Mouse (Mus musculus): Measurements from ENCODE around the gene Cers6. TPM values are rescaled to one million over a fixed set of nuclear protein-coding genes. Genes with fewer than 3 reads are reported as not detected.

The Cers6 gene
- polyA plus RNA-seq, 1 experiment from 2014 or later: 61.2 TPM

GRCm38 (mm10) chr2:69138759-69139158 lies 277.5 kb downstream of the Cers6 start:
- ATAC-seq (ENCODE audit: low FRiP score): no peak
- Histone ChIP-seq H3K27ac (no peak overlapping the region), H3K9me3 (replicated peaks) (no peaks in the 10 kb centered on the region), H3K4me1 (no peaks in the 10 kb centered on the region), H3K36me3 (no peaks in the 10 kb centered on the region), H3K27me3 (no peaks in the 10 kb centered on the region), H3K4me2 (replicated peaks) (no peak overlapping the region), H3K4me3 (no peak overlapping the region), H3K9ac (no peak overlapping the region)
- WGBS: 84% methylated on average over 4 of the region's 4 CpGs

DNA sequence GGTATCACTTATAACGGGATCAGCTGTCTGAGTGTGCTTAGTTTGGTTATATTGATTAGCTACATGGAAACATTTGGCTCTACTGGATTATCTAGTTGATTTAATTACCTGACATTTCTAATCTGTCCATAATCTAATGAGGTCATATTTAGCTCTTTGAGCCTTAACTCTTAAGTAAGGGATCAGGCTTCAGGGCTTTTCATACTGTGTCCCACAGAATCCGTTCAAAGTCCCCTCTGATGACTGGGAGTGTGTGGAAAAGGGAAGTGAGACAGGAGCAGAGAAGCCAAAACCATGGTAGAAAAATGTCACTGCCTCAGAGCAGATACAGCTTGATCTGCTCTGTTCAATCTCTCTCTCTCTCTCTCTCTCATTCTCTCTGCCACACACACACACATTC lies 279.0 kb downstream of the Cers6 start:
- Histone ChIP-seq H3K4me3 (no peak overlapping the region), H3K27me3 (no peaks in the 10 kb centered on the region), H3K4me2 (replicated peaks) (no peak overlapping the region), H3K36me3 (no peaks in the 10 kb centered on the region), H3K4me1 (no peaks in the 10 kb centered on the region), H3K9ac (no peak overlapping the region), H3K9me3 (replicated peaks) (no peaks in the 10 kb centered on the region), H3K27ac (no peak overlapping the region)
- no peak for ATAC-seq (ENCODE audit: low FRiP score)
- 68% methylated on average over 2 of the region's 2 CpGs for WGBS

DNA sequence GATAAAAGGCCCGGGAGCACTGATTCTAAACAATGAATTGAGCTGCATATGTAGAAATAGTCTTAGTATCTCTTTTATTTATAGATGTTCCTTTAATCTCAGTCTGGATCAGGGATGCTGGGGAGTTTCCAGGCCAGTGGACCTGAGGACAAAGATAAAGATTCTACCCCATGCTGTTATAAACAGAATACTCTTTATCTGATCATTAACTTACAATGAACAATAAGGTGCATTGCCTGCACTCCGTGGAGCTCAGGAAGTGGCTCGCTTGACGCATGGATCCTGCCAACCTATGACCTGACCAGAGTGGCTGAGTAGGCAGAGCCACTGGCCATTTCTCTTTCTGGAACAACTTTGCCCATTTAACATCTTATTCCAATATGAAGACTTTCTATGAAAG lies 279.6 kb downstream of the Cers6 start:
- H3K27ac ChIP-seq: no peak overlapping the region
- no peaks in the 10 kb centered on the region for H3K36me3 ChIP-seq
- no peaks in the 10 kb centered on the region for H3K4me1 ChIP-seq
- no peak overlapping the region for H3K4me3 ChIP-seq
- 54% methylated on average over 4 of the region's 4 CpGs for WGBS
- no peak for ATAC-seq (ENCODE audit: low FRiP score)
- H3K4me2 ChIP-seq (replicated peaks): no peak overlapping the region
- no peaks in the 10 kb centered on the region for H3K27me3 ChIP-seq
- no peak overlapping the region for H3K9ac ChIP-seq
- no peaks in the 10 kb centered on the region for H3K9me3 ChIP-seq (replicated peaks)

DNA sequence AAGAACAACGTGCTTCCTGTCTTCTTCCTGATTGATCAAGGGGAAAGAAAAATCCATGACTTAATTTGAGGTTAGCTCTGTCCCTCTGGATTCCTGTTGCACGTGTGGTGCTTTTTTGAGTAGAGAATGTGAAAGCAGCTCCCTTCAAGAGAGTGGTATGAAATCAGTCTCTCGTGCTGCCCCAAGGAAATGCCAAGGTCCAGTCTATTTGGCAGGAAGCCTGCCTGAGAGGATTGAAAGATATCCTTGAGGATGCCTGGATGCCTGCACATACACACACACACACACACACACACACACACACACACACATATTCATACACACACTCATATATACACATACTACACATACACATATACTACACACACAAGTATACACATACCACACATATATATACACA lies 287.4 kb downstream of the Cers6 start:
- no peak overlapping the region for H3K4me2 ChIP-seq (replicated peaks)
- no peak overlapping the region for H3K27ac ChIP-seq
- no peaks in the 10 kb centered on the region for H3K4me1 ChIP-seq
- H3K9me3 ChIP-seq (replicated peaks): no peaks in the 10 kb centered on the region
- H3K36me3 ChIP-seq: no peaks in the 10 kb centered on the region
- no peak overlapping the region for H3K9ac ChIP-seq
- no peaks in the 10 kb centered on the region for H3K27me3 ChIP-seq
- H3K4me3 ChIP-seq: no peak overlapping the region
- ATAC-seq (ENCODE audit: low FRiP score): no peak
- 84% methylated on average over 3 of the region's 3 CpGs for WGBS

DNA sequence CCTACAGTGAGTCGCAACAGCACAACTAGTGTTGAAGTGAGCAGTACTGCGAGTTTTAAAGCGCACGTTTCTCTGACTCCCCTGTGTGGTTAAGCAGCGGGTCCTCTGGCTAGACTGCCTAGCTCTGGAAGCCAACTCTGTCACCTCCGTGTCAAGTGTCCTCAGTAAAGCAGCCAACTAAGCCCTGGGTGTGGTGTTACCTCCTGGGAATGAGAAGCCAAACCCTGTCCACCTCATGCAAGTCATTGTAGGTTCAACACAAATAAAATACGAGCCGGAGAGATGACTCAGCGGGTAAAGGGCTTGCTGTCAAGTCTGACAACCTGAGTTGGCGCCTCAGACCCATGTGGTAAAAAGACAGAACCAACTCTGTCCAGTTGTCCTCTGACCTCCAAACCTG lies 287.9 kb downstream of the Cers6 start:
- ATAC-seq (ENCODE audit: low FRiP score): no peak
- no peaks in the 10 kb centered on the region for H3K9me3 ChIP-seq (replicated peaks)
- H3K4me3 ChIP-seq: no peak overlapping the region
- H3K27me3 ChIP-seq: no peaks in the 10 kb centered on the region
- H3K9ac ChIP-seq: no peak overlapping the region
- 93% methylated on average over 10 of the region's 10 CpGs for WGBS
- H3K4me1 ChIP-seq: no peaks in the 10 kb centered on the region
- H3K27ac ChIP-seq: no peak overlapping the region
- no peak overlapping the region for H3K4me2 ChIP-seq (replicated peaks)
- no peaks in the 10 kb centered on the region for H3K36me3 ChIP-seq

DNA sequence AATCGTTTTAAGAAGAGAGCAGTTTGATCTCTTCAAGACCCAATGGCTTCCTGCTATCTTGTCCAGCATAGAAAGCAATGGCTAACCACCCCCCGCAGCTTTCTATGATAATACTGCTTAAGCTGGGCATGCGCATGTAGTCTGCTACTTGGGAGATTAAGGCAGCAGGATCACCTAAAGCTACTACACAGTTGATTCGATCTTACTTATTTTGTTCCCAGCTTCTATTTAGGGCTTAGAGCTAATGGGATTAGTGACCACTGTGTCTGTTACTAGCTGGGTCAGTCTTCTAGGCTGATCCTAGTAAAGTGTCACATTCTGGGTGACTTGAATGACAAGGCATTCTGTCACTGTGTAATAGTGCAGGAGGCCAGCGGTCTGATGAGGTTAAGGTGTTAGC lies 289.6 kb downstream of the Cers6 start:
- no peaks in the 10 kb centered on the region for H3K36me3 ChIP-seq
- 70% methylated on average over 5 of the region's 5 CpGs for WGBS
- no peak overlapping the region for H3K4me3 ChIP-seq
- no peak overlapping the region for H3K4me2 ChIP-seq (replicated peaks)
- no peaks in the 10 kb centered on the region for H3K4me1 ChIP-seq
- H3K9me3 ChIP-seq (replicated peaks): no peaks in the 10 kb centered on the region
- H3K9ac ChIP-seq: no peak overlapping the region
- ATAC-seq (ENCODE audit: low FRiP score): no peak
- no peak overlapping the region for H3K27ac ChIP-seq
- no peaks in the 10 kb centered on the region for H3K27me3 ChIP-seq

DNA sequence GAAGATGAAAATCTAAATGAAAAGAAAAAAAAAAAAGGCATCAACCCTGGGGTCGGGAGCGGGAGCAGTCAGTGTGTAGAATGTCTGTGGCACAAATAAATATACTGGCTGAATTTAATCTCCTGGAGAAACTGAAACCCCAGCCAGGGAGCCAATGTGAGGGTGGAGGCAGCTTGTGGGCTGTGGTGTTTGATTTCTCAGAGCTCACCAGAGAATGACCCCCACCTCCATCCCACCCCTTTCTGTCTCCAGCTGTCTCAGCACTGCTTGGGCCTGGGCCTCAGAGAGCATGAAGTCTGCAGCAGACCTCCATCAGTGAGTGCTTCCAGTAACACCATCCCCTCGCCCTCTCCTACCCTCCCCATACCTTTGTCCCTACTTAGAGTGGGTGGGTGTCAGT lies 294.6 kb downstream of the Cers6 start:
- 65% methylated on average over 3 of the region's 3 CpGs for WGBS
- Histone ChIP-seq H3K4me1 (no peaks in the 10 kb centered on the region), H3K9me3 (replicated peaks) (no peaks in the 10 kb centered on the region), H3K4me2 (replicated peaks) (no peak overlapping the region), H3K36me3 (no peaks in the 10 kb centered on the region), H3K4me3 (no peak overlapping the region), H3K27me3 (no peaks in the 10 kb centered on the region), H3K9ac (no peak overlapping the region), H3K27ac (no peak overlapping the region)
- ATAC-seq (ENCODE audit: low FRiP score): no peak

GRCm38 (mm10) chr2:69156283-69156682 lies 295.0 kb downstream of the Cers6 start:
- Histone ChIP-seq H3K4me1 (no peaks in the 10 kb centered on the region), H3K9me3 (replicated peaks) (no peaks in the 10 kb centered on the region), H3K27ac (no peak overlapping the region), H3K27me3 (no peaks in the 10 kb centered on the region), H3K36me3 (no peaks in the 10 kb centered on the region), H3K9ac (no peak overlapping the region), H3K4me3 (no peak overlapping the region), H3K4me2 (replicated peaks) (no peak overlapping the region)
- WGBS: 71% methylated on average over 7 of the region's 7 CpGs
- no peak for ATAC-seq (ENCODE audit: low FRiP score)

GRCm38 (mm10) chr2:69158907-69159306 lies 297.7 kb downstream of the Cers6 start:
- Histone ChIP-seq H3K9me3 (replicated peaks) (no peaks in the 10 kb centered on the region), H3K4me1 (peaks cover 7% of the 10 kb centered on the region; the same call in 1 of the 2 replicates), H3K27ac (no peak overlapping the region), H3K4me2 (replicated peaks) (no peak overlapping the region), H3K27me3 (no peaks in the 10 kb centered on the region), H3K36me3 (no peaks in the 10 kb centered on the region), H3K4me3 (no peak overlapping the region), H3K9ac (no peak overlapping the region)
- ATAC-seq (ENCODE audit: low FRiP score): no peak

Other genes starting within 250 kb of the Cers6 start
- gene 4932414N04Rik, start 205.0 kb upstream of the Cers6 start, polyA plus RNA-seq (2016; fragmentation: Nextera tagmentation; extraction: Ambion mirVana): not detected in 2 replicates

All from hindbrain, embryonic 12.5 days (tissue).